Mouse (Mus musculus): ENCODE data around the gene Kirrel.

Kirrel gene

GRCm38 (mm10) chr3:87079301-87079700, 95.2 kb downstream of the Kirrel start:
- in situ Hi-C loops (cut with MboI, MseI), result loop anchor here (10.0 kb wide), 1 partner anchor 516 kb away; no protein-coding TSS in a partner anchor

GRCm38 (mm10) chr3:87077681-87078080, 96.9 kb downstream of the Kirrel start:
- in situ Hi-C loops (cut with MboI, MseI), result loop anchor here (10.0 kb wide), 1 partner anchor 517 kb away; no protein-coding TSS in a partner anchor

GRCm38 (mm10) chr3:87076899-87077298, 97.6 kb downstream of the Kirrel start:
- in situ Hi-C loops (cut with MboI, MseI), result loop anchor here (10.0 kb wide), 1 partner anchor 518 kb away; no protein-coding TSS in a partner anchor

GRCm38 (mm10) chr3:87076161-87076560, 98.4 kb downstream of the Kirrel start:
- in situ Hi-C loops (cut with MboI, MseI), result loop anchor here (10.0 kb wide), 1 partner anchor 519 kb away; no protein-coding TSS in a partner anchor

GRCm38 (mm10) chr3:87072612-87073515, 101.7 kb downstream of the Kirrel start:
- in situ Hi-C loops (cut with MboI, MseI), result loop anchor here (10.0 kb wide), 1 partner anchor 522 kb away; no protein-coding TSS in a partner anchor

- in situ Hi-C loops (cut with MboI, MseI), result loop anchor here (10.0 kb wide), 1 partner anchor 523 kb away; no protein-coding TSS in a partner anchor
These were observed 102.4 kb downstream of the Kirrel start for GRCm38 (mm10) chr3:87072191-87072590.

- in situ Hi-C loops (cut with MboI, MseI), result no loop called here
These were observed 107.1 kb downstream of the Kirrel start for GRCm38 (mm10) chr3:87067396-87067975.

- in situ Hi-C loops (cut with MboI, MseI), result no loop called here
These were observed 120.6 kb downstream of the Kirrel start for GRCm38 (mm10) chr3:87053939-87054338.

- in situ Hi-C loops (cut with MboI, MseI), result no loop called here
These were observed 126.7 kb downstream of the Kirrel start for GRCm38 (mm10) chr3:87047801-87048200.

- in situ Hi-C loops (cut with MboI, MseI), result no loop called here
These were observed 132.8 kb downstream of the Kirrel start for GRCm38 (mm10) chr3:87041733-87042132.

- in situ Hi-C loops (cut with MboI, MseI), result no loop called here
These were observed 136.0 kb downstream of the Kirrel start for GRCm38 (mm10) chr3:87038500-87038899.

- in situ Hi-C loops (cut with MboI, MseI), result no loop called here
These were observed 140.5 kb downstream of the Kirrel start for GRCm38 (mm10) chr3:87034061-87034460.

GRCm38 (mm10) chr3:87033357-87033756, 141.2 kb downstream of the Kirrel start:
- in situ Hi-C loops (cut with MboI, MseI), result no loop called here

GRCm38 (mm10) chr3:87030855-87031254, 143.7 kb downstream of the Kirrel start:
- in situ Hi-C loops (cut with MboI, MseI), result no loop called here

All from regulatory T cell (primary cell).